Mouse (Mus musculus) myocyte (in vitro differentiated cells): Measurements from ENCODE around the gene 4932415D10Rik.

Source experiments
- CEBPB ChIP-seq: IDR thresholded peaks from 2 replicates; pipeline ENCODE4 v1.6.1; 2011; ENCODE audit warnings: mild to moderate bottlenecking, moderate library complexity; ENCODE audit not compliant: poor library complexity, insufficient read depth, severe bottlenecking
- MAX ChIP-seq: IDR thresholded peaks from one replicate; pipeline ENCODE4 v1.6.1; 2011; ENCODE audit warnings: low read depth, mild to moderate bottlenecking, control low read depth
- MYOD1 ChIP-seq, 3 experiments: IDR thresholded peaks; one replicate each; pipeline ENCODE4 v1.6.1; 2011; ENCODE audit warnings: control low read depth in 2 of 3, low read depth in 2 of 3, mild to moderate bottlenecking in 2 of 3, moderate library complexity in 1 of 3; ENCODE audit not compliant: insufficient read length in 2 of 3, control insufficient read depth in 1 of 3
- MYOG ChIP-seq, 3 experiments: IDR thresholded peaks; one replicate each; pipeline ENCODE4 v1.6.1; 2011; ENCODE audit warnings: control low read depth in 2 of 3, low read depth in 2 of 3, mild to moderate bottlenecking in 2 of 3; ENCODE audit not compliant: insufficient read length in 2 of 3, control insufficient read depth in 1 of 3, insufficient read depth in 1 of 3
- POLR2A ChIP-seq: IDR thresholded peaks from one replicate; pipeline ENCODE4 v1.6.1; 2011; ENCODE audit warnings: low read depth, mild to moderate bottlenecking, control low read depth, moderate library complexity; ENCODE audit not compliant: insufficient read length
- POLR2AphosphoS2 ChIP-seq: IDR thresholded peaks from one replicate; pipeline ENCODE4 v1.6.1; 2011; ENCODE audit warnings: low read depth, control low read depth; ENCODE audit not compliant: insufficient read length
- TCF12 ChIP-seq: IDR thresholded peaks from one replicate; pipeline ENCODE4 v1.6.1; 2011; ENCODE audit warnings: mild to moderate bottlenecking, control low read depth; ENCODE audit not compliant: poor library complexity, insufficient read depth, severe bottlenecking

DNA sequence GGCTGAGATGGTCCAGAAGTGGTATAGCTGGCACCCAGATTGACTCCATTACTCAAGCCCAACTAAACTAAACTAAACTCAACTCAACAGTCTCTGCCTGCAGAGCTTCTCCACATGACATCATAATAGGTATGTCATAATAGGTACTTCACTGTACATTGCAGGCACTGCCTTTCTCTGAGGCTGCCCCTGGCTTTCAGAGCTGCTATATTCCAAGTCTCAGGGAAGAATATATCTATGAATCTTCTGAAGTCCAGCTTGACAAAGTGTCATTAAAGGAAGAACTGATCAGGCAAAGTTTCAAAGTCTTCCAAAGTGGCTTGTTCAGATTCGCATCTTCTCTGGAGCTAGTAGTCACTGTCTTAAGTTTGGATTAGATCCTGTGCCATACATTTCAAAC, at the start of gene 4932415D10Rik:
- no peak for TF ChIP-seq CEBPB
- no peak for TF ChIP-seq POLR2A
- no peak for TF ChIP-seq MYOG (IDR thresholded peaks at IDR 0.05; ENCODE audit: control insufficient read depth in 1 of 3, insufficient read depth in 1 of 3, insufficient read length in 2 of 3, low read depth in 2 of 3)
- TF ChIP-seq MAX, result no peak
- no peak for TF ChIP-seq TCF12
- TF ChIP-seq MYOD1 (IDR thresholded peaks at IDR 0.05; ENCODE audit: control insufficient read depth in 1 of 3, insufficient read length in 2 of 3, low read depth in 2 of 3), result no peak
- no peak for TF ChIP-seq POLR2AphosphoS2
